Mouse (Mus musculus): ENCODE results near the gene Olfr1324.
"Not testable (repeated sequence)": the region's sequence is repeated elsewhere in the genome, so short reads cannot be mapped to it uniquely, and the experiment has no call there.

Olfr1324 gene

DNA sequence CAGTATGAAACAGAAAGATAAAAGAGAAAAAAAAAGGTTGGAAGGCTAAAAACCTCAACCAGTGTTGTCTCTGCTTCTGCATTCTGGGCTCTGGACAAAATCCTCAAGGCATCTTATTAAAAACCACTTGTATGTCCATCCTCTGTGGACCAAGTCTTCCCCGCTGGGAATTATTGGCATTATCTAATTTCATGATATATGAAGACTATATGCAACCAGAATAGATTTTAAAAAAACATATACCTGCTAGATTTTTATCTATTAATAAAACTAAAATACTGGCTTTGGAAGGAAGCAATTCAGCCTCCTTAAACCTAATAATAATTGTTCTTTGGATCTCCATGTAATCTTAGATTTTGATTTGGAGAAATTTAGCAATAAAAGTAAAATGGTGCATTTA lies at the start of gene Olfr1324:
TSS of gene Olfr1324 (minus strand) at position 101 of the 400 bp plus-strand sequence.
- DNase-seq (ENCODE audit: low spot score in 2 of 2) = no peak

DNA sequence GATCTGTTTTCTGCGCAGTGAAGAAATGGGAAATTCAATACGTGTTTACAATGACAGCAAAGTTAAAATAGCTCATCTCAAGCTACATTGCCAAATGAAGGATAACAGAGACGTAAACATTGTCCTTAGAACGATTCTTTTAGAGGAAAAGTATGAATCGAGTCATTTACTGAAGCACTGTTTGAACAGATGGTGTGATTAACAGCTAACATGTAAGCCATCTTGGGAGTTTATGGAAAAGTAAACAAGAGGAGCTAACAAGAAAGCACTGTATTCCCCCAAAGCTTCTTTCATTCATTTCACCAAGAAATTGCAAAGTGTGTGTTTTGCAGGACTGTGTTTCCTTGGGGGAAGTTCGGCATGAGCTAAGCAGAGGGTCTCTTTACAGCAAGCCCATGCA lies 42.0 kb upstream of the Olfr1324 start:
- DNase-seq (ENCODE audit: low spot score in 2 of 2) = not testable (repeated sequence)

GRCm38 (mm10) chrX:50456136-50456535 lies 27.8 kb upstream of the Olfr1324 start:
- DNase-seq (ENCODE audit: low spot score in 2 of 2) = no peak

- no peak for DNase-seq (ENCODE audit: low spot score in 2 of 2)
These were observed 15.1 kb upstream of the Olfr1324 start for GRCm38 (mm10) chrX:50443352-50443751.

- no peak for DNase-seq (ENCODE audit: low spot score in 2 of 2)
These were observed 14.4 kb upstream of the Olfr1324 start for GRCm38 (mm10) chrX:50442696-50443095.

DNA sequence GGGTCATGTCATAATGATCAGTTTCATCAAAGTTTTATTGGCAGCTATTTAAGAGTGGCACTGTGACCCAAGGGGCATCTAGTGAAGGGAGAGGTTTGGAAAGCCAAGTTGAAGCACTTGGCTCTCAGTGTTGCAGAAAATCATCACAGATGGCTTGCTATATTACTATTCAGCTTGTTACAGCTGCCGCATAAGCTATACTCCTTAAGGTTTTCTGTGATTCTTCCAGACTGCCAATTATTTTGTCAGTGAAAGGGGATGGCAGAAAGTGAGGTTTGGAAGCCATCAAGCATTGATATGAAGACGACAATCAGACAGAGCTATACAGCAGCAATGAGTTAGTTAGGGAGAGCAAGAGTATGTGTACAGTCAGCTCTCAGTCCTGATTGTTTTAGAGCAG lies 4.2 kb upstream of the Olfr1324 start:
- DNase-seq (ENCODE audit: low spot score in 2 of 2) = no peak

- no peak for DNase-seq (ENCODE audit: low spot score in 2 of 2)
These were observed 478 bp downstream of the Olfr1324 start for GRCm38 (mm10) chrX:50427712-50428328.

DNA sequence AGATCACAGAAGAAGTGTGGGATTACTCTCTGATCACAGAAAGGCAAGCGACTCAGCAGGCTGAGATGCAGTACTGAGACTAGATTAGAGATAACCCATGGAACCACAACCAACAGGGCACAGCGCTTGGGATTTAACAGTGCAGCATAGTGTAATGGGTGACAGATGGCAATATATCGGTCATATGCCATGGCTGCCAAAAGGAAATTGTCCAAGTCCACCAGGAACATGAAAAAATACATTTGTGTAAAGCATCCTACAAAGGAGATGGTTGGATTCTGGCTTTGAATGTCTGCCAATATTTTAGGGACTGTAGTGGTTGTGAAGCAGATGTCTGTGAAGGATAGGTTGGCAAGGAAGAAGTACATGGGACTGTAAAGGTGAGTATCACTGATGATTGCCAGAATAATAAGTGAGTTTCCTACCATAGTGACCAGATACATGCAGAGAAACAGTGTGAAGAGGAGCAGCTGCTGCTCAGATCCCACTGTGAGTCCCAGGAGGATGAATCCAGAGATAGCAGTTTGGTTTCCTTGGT lies 2.3 kb downstream of the Olfr1324 start:
- no peak for DNase-seq (ENCODE audit: low spot score in 2 of 2)

DNA sequence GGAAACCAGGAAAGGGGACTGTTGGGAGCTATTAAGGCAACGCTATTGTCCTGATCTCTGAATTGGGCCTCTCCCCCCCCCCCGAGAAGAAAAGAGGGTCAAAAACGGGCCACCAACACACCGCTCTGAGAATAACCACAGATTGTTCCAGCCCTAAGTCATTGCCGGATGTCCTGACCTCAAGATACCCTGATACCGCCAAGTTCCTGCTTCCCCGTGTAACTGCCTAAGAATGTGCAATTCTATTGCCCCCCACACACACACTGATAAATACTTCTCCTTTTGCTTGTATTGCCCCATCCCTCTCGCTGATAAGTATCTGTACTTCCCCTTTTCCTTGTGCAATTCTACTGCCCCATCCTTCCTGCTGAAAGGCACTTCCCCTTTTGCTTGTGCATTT lies 17.9 kb downstream of the Olfr1324 start:
- not testable (repeated sequence) for DNase-seq (ENCODE audit: low spot score in 2 of 2)

GRCm38 (mm10) chrX:50390616-50391015 lies 37.7 kb downstream of the Olfr1324 start:
- not testable (repeated sequence) for DNase-seq (ENCODE audit: low spot score in 2 of 2)

DNA sequence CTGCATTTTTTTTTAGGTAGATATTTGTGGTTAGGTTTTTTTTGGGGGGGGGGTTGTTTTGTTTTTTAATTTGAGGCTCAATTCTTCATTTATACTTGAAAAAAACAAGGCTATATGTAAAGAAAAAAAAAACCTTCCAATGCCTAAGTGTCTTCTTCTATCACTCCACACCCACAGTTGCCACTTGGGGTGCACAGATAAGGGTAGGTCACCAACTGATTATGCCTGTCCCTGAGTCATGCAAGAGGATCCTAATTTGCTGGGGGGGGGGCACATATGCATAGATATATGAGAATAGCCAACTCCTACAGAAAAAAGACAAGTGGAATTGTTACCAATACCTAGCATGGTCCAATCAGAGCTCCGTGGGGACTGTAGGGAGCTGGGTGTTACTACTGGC lies 53.3 kb downstream of the Olfr1324 start:
- no peak for DNase-seq (ENCODE audit: low spot score in 2 of 2)

Measured in right cerebral cortex, adult 2 months (tissue).